ENCODE assay signal across 17 mouse cellular contexts in genomic region chr12:9274181-9274580, GRCm38 (mm10).
"Had no signal": no experiment of that assay in that cellular context is flagged by ENCODE, and none has a peak within 500 bp of the region (broad histone marks: within the 10 kb centered on the region; RNA-seq: fewer than 3 reads in every experiment).

No protein-coding gene starts in this region.

- H3K27ac ChIP-seq: neural tube, embryonic 12.5 days; neural tube, embryonic 13.5 days; neural tube, embryonic 15.5 days; stomach, embryonic 15.5 days; stomach, postnatal 0 days had no signal

- DNase-seq: retina, postnatal 1 day; right cerebral cortex, adult 18-20 months; right cerebral cortex, postnatal 14 days; right cerebral cortex, postnatal 25 days; right cerebral cortex, postnatal 4 days; spleen, adult 18-20 months; thymus, adult 18-20 months; thymus, adult 2 months; thymus, postnatal 14 days; thymus, postnatal 25 days; thymus, postnatal 36 days; thymus, postnatal 4 days had no signal

- H3K36me3 ChIP-seq: neural tube, embryonic 12.5 days; neural tube, embryonic 13.5 days; neural tube, embryonic 15.5 days; stomach, embryonic 15.5 days had no signal

- H3K27me3 ChIP-seq: neural tube, embryonic 12.5 days; neural tube, embryonic 13.5 days; neural tube, embryonic 15.5 days; stomach, embryonic 15.5 days had no signal

- H3K4me1 ChIP-seq: neural tube, embryonic 12.5 days; neural tube, embryonic 13.5 days; neural tube, embryonic 15.5 days; stomach, embryonic 15.5 days had no signal

- H3K4me3 ChIP-seq: neural tube, embryonic 12.5 days; neural tube, embryonic 13.5 days; neural tube, embryonic 15.5 days; stomach, embryonic 15.5 days had no signal
